8 mouse cellular contexts compared by ENCODE assay signal in the genomic region with DNA sequence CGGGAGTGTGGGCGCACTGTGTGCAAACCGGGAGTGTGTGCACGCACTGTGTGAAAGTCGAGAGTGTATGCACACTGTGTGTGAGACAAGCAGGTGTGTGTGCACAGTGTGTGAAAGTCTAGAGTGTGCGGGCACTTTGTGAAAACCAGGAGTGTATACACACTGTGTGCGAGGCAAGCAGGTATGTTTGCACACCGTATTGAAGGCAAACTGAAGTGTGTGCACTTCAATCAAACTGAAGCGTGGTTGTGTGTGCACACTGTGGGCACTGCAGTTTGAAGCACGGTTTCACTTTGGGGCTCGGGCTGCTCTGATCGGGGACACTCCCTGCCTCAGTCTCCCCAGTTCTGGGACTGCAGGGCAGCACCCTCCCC. TPM values are rescaled to one million over a fixed set of nuclear protein-coding genes. Genes with fewer than 3 reads are reported as not detected.
DNase-seq lines count a peak whose midpoint lies in the region; ATAC-seq and TF ChIP-seq lines count a peak whose summit lies in the region.

No protein-coding gene starts in this region.

- peaks cover 4% of the 10 kb centered on the region; the same call in 1 of the 2 replicates for H3K4me1 ChIP-seq in liver, adult 2 months (ENCODE audit: control insufficient read depth, insufficient read depth, low read length)
- peaks cover 21% of the 10 kb centered on the region for H3K4me1 ChIP-seq in embryonic facial prominence, embryonic 14.5 days (ENCODE audit: control insufficient read depth, insufficient read depth, low read length)
- H3K4me1 ChIP-seq in intestine, embryonic 16.5 days (ENCODE audit: control insufficient read depth, insufficient read depth, low read length), result peaks cover 28% of the 10 kb centered on the region

- peak overlapping the region; percentile 100 for H3K4me2 ChIP-seq in embryonic facial prominence, embryonic 14.5 days (ENCODE audit: low read depth, low read length)
- H3K4me2 ChIP-seq in intestine, embryonic 16.5 days (ENCODE audit: low read depth, low read length), result peak overlapping the region; percentile 99

- no peak for ATAC-seq in embryonic facial prominence, embryonic 14.5 days (ENCODE audit: low read depth)
- ATAC-seq in intestine, embryonic 16.5 days, result peak; percentile 16; the same call in 1 of the 2 replicates

- TF ChIP-seq POLR2A in liver, adult 2 months (IDR thresholded peaks at IDR 0.05; ENCODE audit: extremely low read depth, insufficient read depth, low read length), result no peak

- H3K9ac ChIP-seq in liver, adult 2 months (ENCODE audit: low read depth, low read length), result no peak overlapping the region
- peak overlapping the region; percentile 48; the same call in 1 of the 2 replicates for H3K9ac ChIP-seq in embryonic facial prominence, embryonic 14.5 days (ENCODE audit: low read depth, low read length)
- peak overlapping the region; percentile 45; the same call in 1 of the 2 replicates for H3K9ac ChIP-seq in intestine, embryonic 16.5 days (ENCODE audit: low read depth, low read length)

- TF ChIP-seq CTCF in liver, adult 2 months (IDR thresholded peaks at IDR 0.05; ENCODE audit: low read depth, low read length), result no peak

- H3K27ac ChIP-seq in liver, adult 2 months (replicated peaks; ENCODE audit: insufficient read depth, low read depth, low read length), result no peak overlapping the region
- H3K27ac ChIP-seq in embryonic facial prominence, embryonic 14.5 days (replicated peaks; ENCODE audit: low read depth, low read length), result no peak overlapping the region
- H3K27ac ChIP-seq in intestine, embryonic 16.5 days (ENCODE audit: low read length), result no peak overlapping the region

- no peak for DNase-seq in liver, adult 2 months (ENCODE audit: extremely low read depth, low read depth, low spot score)
- DNase-seq in liver, result no peak
- DNase-seq in embryonic facial prominence, embryonic 14.5 days (ENCODE audit: low spot score), result no peak
- DNase-seq in naive thymus-derived CD4-positive, alpha-beta T cell, adult 2 months (ENCODE audit: low read depth), result peak; percentile 59
- no peak for DNase-seq in adrenal gland, adult 2 months
- DNase-seq in cerebellum, postnatal 14 days, result no peak
- no peak for DNase-seq in cerebellum, postnatal 36 days

- H3K27me3 ChIP-seq in liver, adult 2 months (ENCODE audit: control insufficient read depth, insufficient read depth, low read length), result peaks cover 24% of the 10 kb centered on the region
- H3K27me3 ChIP-seq in embryonic facial prominence, embryonic 14.5 days (replicated peaks; ENCODE audit: control insufficient read depth, insufficient read depth, low read length), result peaks cover 54% of the 10 kb centered on the region
- H3K27me3 ChIP-seq in intestine, embryonic 16.5 days (replicated peaks; ENCODE audit: control insufficient read depth, insufficient read depth, low read length), result peaks cover 45% of the 10 kb centered on the region

- H3K9me3 ChIP-seq in embryonic facial prominence, embryonic 14.5 days (ENCODE audit: control insufficient read depth, low read length), result no peaks in the 10 kb centered on the region
- no peaks in the 10 kb centered on the region for H3K9me3 ChIP-seq in intestine, embryonic 16.5 days (ENCODE audit: control insufficient read depth, low read length)

- no peaks in the 10 kb centered on the region for H3K36me3 ChIP-seq in liver, adult 2 months (ENCODE audit: control insufficient read depth, insufficient read depth, low read length)
- no peaks in the 10 kb centered on the region for H3K36me3 ChIP-seq in embryonic facial prominence, embryonic 14.5 days (ENCODE audit: control insufficient read depth, insufficient read depth, low read length)
- no peaks in the 10 kb centered on the region for H3K36me3 ChIP-seq in intestine, embryonic 16.5 days (ENCODE audit: control insufficient read depth, insufficient read depth, low read length)

- WGBS in liver, adult 2 months, result 4% methylated on average over 12 of the region's 12 CpGs
- WGBS in embryonic facial prominence, embryonic 14.5 days, result 4% methylated on average over 12 of the region's 12 CpGs
- WGBS in intestine, embryonic 16.5 days, result 6% methylated on average over 12 of the region's 12 CpGs

- H3K79me2 ChIP-seq in liver, adult 2 months (ENCODE audit: control insufficient read depth, insufficient read depth, low read length), result no peaks in the 10 kb centered on the region

- H3K4me3 ChIP-seq in liver, adult 2 months (ENCODE audit: insufficient read depth, low read depth, low read length), result peak overlapping the region; percentile 16; the same call in 1 of the 2 replicates
- H3K4me3 ChIP-seq in embryonic facial prominence, embryonic 14.5 days (ENCODE audit: low read depth, low read length), result peak overlapping the region; percentile 65
- peak overlapping the region; percentile 69 for H3K4me3 ChIP-seq in intestine, embryonic 16.5 days (ENCODE audit: low read length)

RNA-seq across cellular contexts. Expression of a gene that starts 1.5 kb away (rescaled TPM):
- 0.18 and 0.94 TPM in 2 replicates for total RNA-seq in liver, adult 2 months (2014; rRNA removed)
- polyA plus RNA-seq in liver, adult 2 months (2012; rRNA removed), result 0.35 and 0.41 TPM in 2 replicates
- 10.4 and 12.1 TPM in 2 replicates for polyA plus RNA-seq in embryonic facial prominence, embryonic 14.5 days (2014; fragmentation: Nextera tagmentation; extraction: Ambion mirVana)
- 3.6 and 4.0 TPM in 2 replicates for polyA plus RNA-seq in intestine, embryonic 16.5 days (2015; fragmentation: Nextera tagmentation; extraction: Ambion mirVana)
- 100 to 1,000 TPM; 109 to 185 TPM for total RNA-seq in adrenal gland, adult 2 months (2021)
- polyA plus RNA-seq in adrenal gland, adult 2 months (2012; rRNA removed), result 737 and 1,088 TPM in 2 replicates

RNA-seq across cellular contexts. Expression of a gene that starts 52.5 kb away (rescaled TPM):
- 55.8 and 83.0 TPM in 2 replicates for total RNA-seq in liver, adult 2 months (2014; rRNA removed)
- polyA plus RNA-seq in liver, adult 2 months (2012; rRNA removed), result 41.9 and 79.0 TPM in 2 replicates
- 43.6 and 50.9 TPM in 2 replicates for polyA plus RNA-seq in embryonic facial prominence, embryonic 14.5 days (2014; fragmentation: Nextera tagmentation; extraction: Ambion mirVana)
- polyA plus RNA-seq in intestine, embryonic 16.5 days (2015; fragmentation: Nextera tagmentation; extraction: Ambion mirVana), result 50.1 and 51.0 TPM in 2 replicates
- total RNA-seq in adrenal gland, adult 2 months (2021), result 10 to 100 TPM; 52.6 to 95.2 TPM
- polyA plus RNA-seq in adrenal gland, adult 2 months (2012; rRNA removed), result 93.6 and 106 TPM in 2 replicates

Comparison
In these comparisons a context has a peak if more than half of its experiments do, and no peak if none do; other contexts are left out.
1. H3K4me3 ChIP-seq: peak in every context shown above with its lines; median percentile 69 in intestine, embryonic 16.5 days; 65 in embryonic facial prominence, embryonic 14.5 days; 16 in liver, adult 2 months.
2. RNA of a gene that starts 1.5 kb away (polyA plus RNA-seq): 737 to 1,088 TPM in adrenal gland, adult 2 months; 10.4 to 12.1 TPM in embryonic facial prominence, embryonic 14.5 days, 3.6 to 4.0 TPM in intestine, embryonic 16.5 days and 0.35 to 0.41 TPM in liver, adult 2 months; every median in the first group is over 10 times any median in the second.